Mouse (Mus musculus): Measurements from ENCODE around the gene Spop. TPM values are rescaled to one million over a fixed set of nuclear protein-coding genes. Genes with fewer than 3 reads are reported as not detected.

The Spop gene
- polyA plus RNA-seq, 1 experiment, result 38.5 TPM

DNA sequence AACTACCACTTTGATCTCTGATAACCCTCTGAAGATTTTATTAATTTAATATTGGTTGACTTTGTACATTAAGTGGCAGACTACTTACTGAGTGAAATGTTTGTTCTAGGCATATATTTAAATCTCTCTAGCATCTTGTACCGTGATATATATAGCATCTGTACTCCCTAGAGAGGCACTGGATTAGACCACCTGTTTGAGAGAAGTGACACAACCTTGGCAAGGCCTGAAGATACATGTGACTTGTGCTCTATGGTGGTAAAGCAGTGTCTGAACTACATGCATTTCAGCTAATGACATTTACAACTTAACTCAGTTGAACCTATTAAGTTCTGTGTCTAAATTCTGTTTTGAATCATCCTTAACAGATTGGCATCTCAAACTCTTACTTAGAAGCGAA, 59.1 kb downstream of the Spop start:
- H3K4me1 ChIP-seq (ENCODE audit: control insufficient read depth, insufficient read depth, low read length), result no peaks in the 10 kb centered on the region
- TF ChIP-seq POLR2A (IDR thresholded peaks at IDR 0.05; ENCODE audit: insufficient read depth, low read length) (no peak), CTCF (IDR thresholded peaks at IDR 0.05; ENCODE audit: low read depth, low read length) (no peak), EP300 (IDR thresholded peaks at IDR 0.05; ENCODE audit: insufficient read depth, low read depth, low read length) (no peak)
- peaks cover 25% of the 10 kb centered on the region for H3K36me3 ChIP-seq (ENCODE audit: control insufficient read depth, insufficient read depth, low read length, poor library complexity, severe bottlenecking)
- H3K9ac ChIP-seq (ENCODE audit: low read depth, poor library complexity, severe bottlenecking), result no peak overlapping the region
- H3K9me3 ChIP-seq (replicated peaks; ENCODE audit: control insufficient read depth, insufficient read depth, low read length, poor library complexity, severe bottlenecking), result no peaks in the 10 kb centered on the region
- H3K4me3 ChIP-seq (ENCODE audit: low read depth, low read length), result no peak overlapping the region
- no peak overlapping the region for H3K27ac ChIP-seq (ENCODE audit: insufficient read depth, low read length)
- no peaks in the 10 kb centered on the region for H3K27me3 ChIP-seq (ENCODE audit: control insufficient read depth, insufficient read depth, low read length, poor library complexity, severe bottlenecking)

DNA sequence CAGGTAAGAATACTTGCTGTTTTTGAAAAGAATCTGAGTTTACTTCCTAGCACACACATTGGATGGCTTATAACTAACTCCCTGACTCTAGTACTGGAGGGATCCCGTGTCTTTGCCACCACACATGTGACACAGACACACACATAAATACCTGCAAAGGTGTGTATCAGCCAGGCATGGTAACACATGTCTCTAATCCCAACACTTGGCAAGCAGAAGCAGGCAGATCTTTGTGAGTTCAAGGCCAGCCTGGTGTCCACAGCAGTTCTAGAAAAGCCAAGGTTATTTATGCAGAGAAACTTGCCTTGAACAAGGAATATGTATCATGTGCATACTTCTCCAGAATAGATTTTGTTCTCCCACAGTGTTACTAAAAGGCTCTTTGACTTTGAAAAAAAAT, 59.6 kb downstream of the Spop start:
- Histone ChIP-seq H3K4me1 (ENCODE audit: control insufficient read depth, insufficient read depth, low read length) (no peaks in the 10 kb centered on the region), H3K27ac (ENCODE audit: insufficient read depth, low read length) (no peak overlapping the region), H3K9me3 (replicated peaks; ENCODE audit: control insufficient read depth, insufficient read depth, low read length, poor library complexity, severe bottlenecking) (no peaks in the 10 kb centered on the region), H3K9ac (ENCODE audit: low read depth, poor library complexity, severe bottlenecking) (no peak overlapping the region), H3K27me3 (ENCODE audit: control insufficient read depth, insufficient read depth, low read length, poor library complexity, severe bottlenecking) (no peaks in the 10 kb centered on the region), H3K36me3 (ENCODE audit: control insufficient read depth, insufficient read depth, low read length, poor library complexity, severe bottlenecking) (peaks cover 25% of the 10 kb centered on the region), H3K4me3 (ENCODE audit: low read depth, low read length) (no peak overlapping the region)
- TF ChIP-seq EP300 (IDR thresholded peaks at IDR 0.05; ENCODE audit: insufficient read depth, low read depth, low read length) (no peak), CTCF (IDR thresholded peaks at IDR 0.05; ENCODE audit: low read depth, low read length) (no peak), POLR2A (IDR thresholded peaks at IDR 0.05; ENCODE audit: insufficient read depth, low read length) (no peak)

DNA sequence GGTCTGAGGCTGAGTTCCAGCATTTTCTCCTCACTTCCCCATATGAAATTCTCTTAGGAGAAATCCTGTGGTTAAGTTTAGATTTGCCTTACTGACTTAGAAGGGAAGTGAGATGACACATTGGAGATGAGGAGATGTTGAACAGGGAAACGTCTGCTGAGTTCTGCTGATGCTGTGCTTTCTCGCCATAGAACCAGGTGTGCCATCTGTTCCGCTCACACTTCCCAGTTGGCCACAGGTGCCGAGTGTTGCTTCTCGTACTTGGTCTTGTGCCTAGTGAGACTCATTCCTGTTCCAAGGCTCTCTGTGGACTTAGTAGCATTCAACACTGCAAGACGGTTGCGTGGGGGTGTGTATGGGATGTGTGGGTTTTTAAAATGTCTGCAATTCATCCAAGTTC, 62.4 kb downstream of the Spop start:
- H3K36me3 ChIP-seq (ENCODE audit: control insufficient read depth, insufficient read depth, low read length, poor library complexity, severe bottlenecking), result peaks cover 17% of the 10 kb centered on the region
- no peak overlapping the region for H3K9ac ChIP-seq (ENCODE audit: low read depth, poor library complexity, severe bottlenecking)
- H3K27me3 ChIP-seq (ENCODE audit: control insufficient read depth, insufficient read depth, low read length, poor library complexity, severe bottlenecking), result no peaks in the 10 kb centered on the region
- TF ChIP-seq POLR2A (IDR thresholded peaks at IDR 0.05; ENCODE audit: insufficient read depth, low read length) (no peak), EP300 (IDR thresholded peaks at IDR 0.05; ENCODE audit: insufficient read depth, low read depth, low read length) (no peak), CTCF (IDR thresholded peaks at IDR 0.05; ENCODE audit: low read depth, low read length) (no peak)
- no peaks in the 10 kb centered on the region for H3K4me1 ChIP-seq (ENCODE audit: control insufficient read depth, insufficient read depth, low read length)
- H3K4me3 ChIP-seq (ENCODE audit: low read depth, low read length), result no peak overlapping the region
- H3K27ac ChIP-seq (ENCODE audit: insufficient read depth, low read length), result no peak overlapping the region
- no peaks in the 10 kb centered on the region for H3K9me3 ChIP-seq (replicated peaks; ENCODE audit: control insufficient read depth, insufficient read depth, low read length, poor library complexity, severe bottlenecking)

DNA sequence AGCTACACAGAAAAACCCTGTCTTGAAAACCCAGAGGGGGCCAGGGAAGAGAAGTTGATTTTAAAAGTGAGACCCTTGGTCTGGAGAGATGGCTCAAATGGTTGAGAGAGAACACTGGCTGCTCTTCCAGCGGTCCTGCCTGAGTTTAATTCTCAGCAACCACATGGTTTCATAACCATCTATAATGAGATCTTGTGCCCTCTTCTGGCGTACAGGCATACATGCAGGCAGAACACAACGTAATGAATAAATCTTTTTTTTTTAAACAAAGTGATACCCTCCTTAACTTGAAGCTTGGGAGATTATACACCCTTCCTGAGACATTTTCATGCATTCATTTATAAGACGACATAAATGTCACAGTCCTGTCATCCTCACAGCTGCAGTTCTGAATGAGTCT, 65.6 kb downstream of the Spop start:
- TF ChIP-seq EP300 (IDR thresholded peaks at IDR 0.05; ENCODE audit: insufficient read depth, low read depth, low read length), result no peak
- no peak for TF ChIP-seq CTCF (IDR thresholded peaks at IDR 0.05; ENCODE audit: low read depth, low read length)
- no peak for TF ChIP-seq POLR2A (IDR thresholded peaks at IDR 0.05; ENCODE audit: insufficient read depth, low read length)
- Histone ChIP-seq H3K9me3 (replicated peaks; ENCODE audit: control insufficient read depth, insufficient read depth, low read length, poor library complexity, severe bottlenecking) (no peaks in the 10 kb centered on the region), H3K4me3 (ENCODE audit: low read depth, low read length) (no peak overlapping the region), H3K27me3 (ENCODE audit: control insufficient read depth, insufficient read depth, low read length, poor library complexity, severe bottlenecking) (no peaks in the 10 kb centered on the region), H3K36me3 (ENCODE audit: control insufficient read depth, insufficient read depth, low read length, poor library complexity, severe bottlenecking) (peaks cover 6% of the 10 kb centered on the region), H3K9ac (ENCODE audit: low read depth, poor library complexity, severe bottlenecking) (no peak overlapping the region), H3K4me1 (ENCODE audit: control insufficient read depth, insufficient read depth, low read length) (no peaks in the 10 kb centered on the region), H3K27ac (ENCODE audit: insufficient read depth, low read length) (no peak overlapping the region)

DNA sequence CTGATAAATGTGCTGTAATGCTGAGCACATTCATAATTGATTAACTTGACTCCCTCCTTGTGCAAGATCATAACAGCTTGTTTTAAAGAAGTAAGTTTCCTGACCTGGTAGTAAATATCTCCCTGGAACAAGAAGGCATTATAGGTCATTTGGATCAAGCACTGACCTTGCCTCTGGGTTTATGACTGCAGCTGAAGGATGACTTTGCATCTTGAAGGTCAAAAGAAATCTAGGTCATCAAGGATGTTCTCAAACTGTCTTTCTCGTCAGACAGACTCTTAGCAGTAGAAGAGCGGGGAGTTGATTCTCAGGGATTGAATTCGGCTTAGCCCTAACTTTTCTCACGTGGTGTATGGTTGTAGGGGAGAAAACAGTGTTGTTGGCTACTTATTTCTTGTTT, 66.8 kb downstream of the Spop start:
- H3K9ac ChIP-seq (ENCODE audit: low read depth, poor library complexity, severe bottlenecking), result no peak overlapping the region
- no peaks in the 10 kb centered on the region for H3K27me3 ChIP-seq (ENCODE audit: control insufficient read depth, insufficient read depth, low read length, poor library complexity, severe bottlenecking)
- H3K4me3 ChIP-seq (ENCODE audit: low read depth, low read length), result no peak overlapping the region
- no peaks in the 10 kb centered on the region for H3K36me3 ChIP-seq (ENCODE audit: control insufficient read depth, insufficient read depth, low read length, poor library complexity, severe bottlenecking)
- no peak for TF ChIP-seq POLR2A (IDR thresholded peaks at IDR 0.05; ENCODE audit: insufficient read depth, low read length)
- no peaks in the 10 kb centered on the region for H3K9me3 ChIP-seq (replicated peaks; ENCODE audit: control insufficient read depth, insufficient read depth, low read length, poor library complexity, severe bottlenecking)
- no peak overlapping the region for H3K27ac ChIP-seq (ENCODE audit: insufficient read depth, low read length)
- no peaks in the 10 kb centered on the region for H3K4me1 ChIP-seq (ENCODE audit: control insufficient read depth, insufficient read depth, low read length)

DNA sequence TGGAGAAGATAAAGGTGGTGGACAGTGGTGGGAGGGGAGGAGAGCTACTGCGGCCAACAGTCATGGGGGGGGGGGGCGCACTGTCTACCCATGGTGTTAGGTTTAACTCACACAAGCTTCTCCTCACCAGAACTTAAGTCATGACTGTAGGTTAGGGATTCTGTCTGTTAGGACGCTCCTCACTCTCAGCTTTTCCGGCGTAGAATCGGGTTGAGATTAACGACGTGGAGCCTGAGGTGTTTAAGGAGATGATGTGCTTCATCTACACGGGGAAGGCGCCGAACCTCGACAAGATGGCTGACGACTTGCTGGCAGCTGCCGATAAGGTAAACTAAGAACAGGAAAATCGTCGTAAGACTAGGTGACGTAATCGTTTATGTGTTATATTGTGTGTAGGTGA, 71.8 kb downstream of the Spop start:
- H3K9ac ChIP-seq (ENCODE audit: low read depth, poor library complexity, severe bottlenecking), result no peak overlapping the region
- H3K4me1 ChIP-seq (ENCODE audit: control insufficient read depth, insufficient read depth, low read length), result no peaks in the 10 kb centered on the region
- no peaks in the 10 kb centered on the region for H3K27me3 ChIP-seq (ENCODE audit: control insufficient read depth, insufficient read depth, low read length, poor library complexity, severe bottlenecking)
- H3K9me3 ChIP-seq (replicated peaks; ENCODE audit: control insufficient read depth, insufficient read depth, low read length, poor library complexity, severe bottlenecking), result no peaks in the 10 kb centered on the region
- TF ChIP-seq EP300 (IDR thresholded peaks at IDR 0.05; ENCODE audit: insufficient read depth, low read depth, low read length), result no peak
- no peak for TF ChIP-seq POLR2A (IDR thresholded peaks at IDR 0.05; ENCODE audit: insufficient read depth, low read length)
- TF ChIP-seq CTCF (IDR thresholded peaks at IDR 0.05; ENCODE audit: low read depth, low read length), result no peak
- peaks cover 3% of the 10 kb centered on the region; the same call in 1 of the 2 replicates for H3K36me3 ChIP-seq (ENCODE audit: control insufficient read depth, insufficient read depth, low read length, poor library complexity, severe bottlenecking)
- no peak overlapping the region for H3K4me3 ChIP-seq (ENCODE audit: low read depth, low read length)
- no peak overlapping the region for H3K27ac ChIP-seq (ENCODE audit: insufficient read depth, low read length)
